Mouse (Mus musculus) neutrophil, adult 5-6 weeks (primary cell): ENCODE results near the gene Tmem163. TPM values are rescaled to one million over a fixed set of nuclear protein-coding genes. Genes with fewer than 3 reads are reported as not detected.

ENCODE experiments used
- ATAC-seq: fragments of 151-379, 151-347 bp; 2 replicates; pipeline ENCODE4 v1.8.0; 2017; ENCODE audit warnings: mild to moderate bottlenecking, moderate TSS enrichment; ENCODE audit not compliant: insufficient number of reproducible peaks, poor library complexity, low FRiP score, severe bottlenecking; ENCODE audit errors: extremely low read depth
- total RNA-seq: library from RNA; stranded (forward); fragments of 200-1000 nt; gene quantifications from 2 replicates; pipeline ENCODE4 v1.2.3, GENCODE M21; 2017

Gene Tmem163
- total RNA-seq, 1 experiment from 2014 or later = 17.9 TPM

- peak; percentile 89 for ATAC-seq
Measured at GRCm38 (mm10) chr1:127514479-127514878, 164.9 kb downstream of the Tmem163 start.

GRCm38 (mm10) chr1:127513664-127514063, 165.7 kb downstream of the Tmem163 start:
- peak; percentile 38; the same call in 1 of the 2 replicates for ATAC-seq

GRCm38 (mm10) chr1:127513140-127513539, 166.2 kb downstream of the Tmem163 start:
- no peak for ATAC-seq

GRCm38 (mm10) chr1:127512709-127513108, 166.6 kb downstream of the Tmem163 start:
- peak; percentile 17; the same call in 1 of the 2 replicates for ATAC-seq

GRCm38 (mm10) chr1:127511362-127511761, 168.0 kb downstream of the Tmem163 start:
- ATAC-seq = no peak

- no peak for ATAC-seq
Measured at GRCm38 (mm10) chr1:127508921-127509320, 170.4 kb downstream of the Tmem163 start.

- ATAC-seq = no peak
Measured at GRCm38 (mm10) chr1:127508067-127508739, 171.1 kb downstream of the Tmem163 start.

GRCm38 (mm10) chr1:127507042-127507650, 172.2 kb downstream of the Tmem163 start:
- ATAC-seq = no peak

GRCm38 (mm10) chr1:127500701-127501100, 178.6 kb downstream of the Tmem163 start:
- no peak for ATAC-seq

GRCm38 (mm10) chr1:127500219-127500618, 179.1 kb downstream of the Tmem163 start:
- ATAC-seq = peak; percentile 63; the same call in 1 of the 2 replicates

GRCm38 (mm10) chr1:127498746-127499145, 180.6 kb downstream of the Tmem163 start:
- no peak for ATAC-seq

- ATAC-seq = peak; percentile 63; the same call in 1 of the 2 replicates
Measured at GRCm38 (mm10) chr1:127496737-127497543, 182.4 kb downstream of the Tmem163 start.

- no peak for ATAC-seq
Measured at GRCm38 (mm10) chr1:127487161-127487560, 192.2 kb downstream of the Tmem163 start.

- no peak for ATAC-seq
Measured at GRCm38 (mm10) chr1:127484826-127485225, 194.5 kb downstream of the Tmem163 start.

GRCm38 (mm10) chr1:127484188-127484587, 195.2 kb downstream of the Tmem163 start:
- no peak for ATAC-seq

GRCm38 (mm10) chr1:127482911-127483310, 196.4 kb downstream of the Tmem163 start:
- ATAC-seq = no peak

- no peak for ATAC-seq
Measured at GRCm38 (mm10) chr1:127475756-127476155, 203.6 kb downstream of the Tmem163 start.

GRCm38 (mm10) chr1:127470175-127470574, 209.2 kb downstream of the Tmem163 start:
- ATAC-seq = peak; percentile 79

- no peak for ATAC-seq
Measured at GRCm38 (mm10) chr1:127467238-127467637, 212.1 kb downstream of the Tmem163 start.

GRCm38 (mm10) chr1:127465292-127465691, 214.1 kb downstream of the Tmem163 start:
- no peak for ATAC-seq
